Mouse (Mus musculus): ENCODE data around the gene Smc6. TPM values are rescaled to one million over a fixed set of nuclear protein-coding genes. Genes with fewer than 3 reads are reported as not detected.

Smc6 gene
- total RNA-seq, 2 experiments from 2014 or later = 54.8 to 56.7 TPM

GRCm38 (mm10) chr12:11279886-11280285 is 14.2 kb downstream of the Smc6 start:
- intact Hi-C loops (cut with DNase I) = no loop called here

GRCm38 (mm10) chr12:11281584-11281983 is 15.9 kb downstream of the Smc6 start:
- no peak for DNase-seq
- intact Hi-C loops (cut with DNase I) = no loop called here

More at GRCm38 (mm10) chr12:11279886-11280285, 14.2 kb downstream of the Smc6 start:
- no peak for DNase-seq

GRCm38 (mm10) chr12:11286382-11286781 is 20.7 kb downstream of the Smc6 start:
- no peak for DNase-seq
- intact Hi-C loops (cut with DNase I) = loop anchor here (5.0 kb wide), 1 partner anchor 89 kb away; no protein-coding TSS in a partner anchor

GRCm38 (mm10) chr12:11300858-11301257 is 35.2 kb downstream of the Smc6 start:
- no peak for DNase-seq

GRCm38 (mm10) chr12:11306753-11307645 is 41.3 kb downstream of the Smc6 start:
- intact Hi-C loops (cut with DNase I) = loop anchor here (5.0 kb wide), 1 partner anchor 35 kb away; no protein-coding TSS in a partner anchor

More at GRCm38 (mm10) chr12:11300858-11301257, 35.2 kb downstream of the Smc6 start:
- intact Hi-C loops (cut with DNase I) = no loop called here

GRCm38 (mm10) chr12:11311106-11311505 is 45.4 kb downstream of the Smc6 start:
- DNase-seq = no peak
- intact Hi-C loops (cut with DNase I) = no loop called here

More at GRCm38 (mm10) chr12:11306753-11307645, 41.3 kb downstream of the Smc6 start:
- DNase-seq = no peak

GRCm38 (mm10) chr12:11313840-11314239 is 48.2 kb downstream of the Smc6 start:
- no peak for DNase-seq
- intact Hi-C loops (cut with DNase I) = loop anchor here (1.0 to 2.0 kb wide), 2 partner anchors 23 to 834 kb away; no protein-coding TSS in a partner anchor

- intact Hi-C loops (cut with DNase I) = no loop called here
- no peak for DNase-seq
Observed at GRCm38 (mm10) chr12:11317671-11318070, 52.0 kb downstream of the Smc6 start.

- intact Hi-C loops (cut with DNase I) = no loop called here
- no peak for DNase-seq
Observed at GRCm38 (mm10) chr12:11324480-11324879, 58.8 kb downstream of the Smc6 start.

- no peak for DNase-seq
- intact Hi-C loops (cut with DNase I) = no loop called here
Observed at GRCm38 (mm10) chr12:11326483-11326882, 60.8 kb downstream of the Smc6 start.

GRCm38 (mm10) chr12:11336845-11337244 is 71.2 kb downstream of the Smc6 start:
- peak; percentile 55 to 68 for DNase-seq
- intact Hi-C loops (cut with DNase I) = loop anchor here (2.0 to 10.0 kb wide), 3 partner anchors 22 to 742 kb away; no protein-coding TSS in a partner anchor

GRCm38 (mm10) chr12:11338251-11338650 is 72.6 kb downstream of the Smc6 start:
- intact Hi-C loops (cut with DNase I) = loop anchor here (5.0 to 10.0 kb wide), 2 partner anchors 141 to 743 kb away; no protein-coding TSS in a partner anchor
- DNase-seq = peak in 1 of 2 experiments; percentile 6

- intact Hi-C loops (cut with DNase I) = no loop called here
- no peak for DNase-seq
Observed at GRCm38 (mm10) chr12:11342020-11342600, 76.4 kb downstream of the Smc6 start.

GRCm38 (mm10) chr12:11345963-11346362 is 80.3 kb downstream of the Smc6 start:
- DNase-seq = no peak
- intact Hi-C loops (cut with DNase I) = no loop called here

- intact Hi-C loops (cut with DNase I) = no loop called here
- no peak for DNase-seq
Observed at GRCm38 (mm10) chr12:11348423-11348822, 82.7 kb downstream of the Smc6 start.

GRCm38 (mm10) chr12:11349870-11350269 is 84.2 kb downstream of the Smc6 start:
- intact Hi-C loops (cut with DNase I) = loop anchor here (2.0 kb wide), 2 partner anchors 87 to 799 kb away; partner anchors contain the start of gene Vsnl1
- no peak for DNase-seq

- intact Hi-C loops (cut with DNase I) = loop anchor here (2.0 kb wide), 2 partner anchors 86 to 798 kb away; partner anchors contain the start of gene Vsnl1
- DNase-seq = peak; percentile 73 to 85
Observed at GRCm38 (mm10) chr12:11350895-11351294, 85.2 kb downstream of the Smc6 start.

GRCm38 (mm10) chr12:11362435-11362834 is 96.7 kb downstream of the Smc6 start:
- intact Hi-C loops (cut with DNase I) = no loop called here

GRCm38 (mm10) chr12:11364870-11365269 is 99.2 kb downstream of the Smc6 start:
- intact Hi-C loops (cut with DNase I) = no loop called here
- no peak for DNase-seq

More at GRCm38 (mm10) chr12:11362435-11362834, 96.7 kb downstream of the Smc6 start:
- no peak for DNase-seq

GRCm38 (mm10) chr12:11367099-11367765 is 101.5 kb downstream of the Smc6 start:
- DNase-seq = no peak
- intact Hi-C loops (cut with DNase I) = no loop called here

Data from heart, postnatal 10 days (tissue).